Mouse (Mus musculus) layer of hippocampus, adult 2 months (tissue): ENCODE data around the gene Med21. TPM values are rescaled to one million over a fixed set of nuclear protein-coding genes. Genes with fewer than 3 reads are reported as not detected.
A peak's percentile ranks its signal among the peaks of the same experiment; 100 is the strongest.

Source experiments
- DNase-seq, 2 experiments: peaks; one replicate each; pipeline ENCODE4 v3.0.0; 2022; ENCODE audit warnings: low spot score in 2 of 2
- H3K27ac ChIP-seq: fragments of 200-600 bp; 2 replicates; pipeline ENCODE4 v1.8.1; 2022
- H3K4me3 ChIP-seq: fragments of 200-600 bp; 2 replicates; pipeline ENCODE4 v1.8.1; 2022; ENCODE audit warnings: mild to moderate bottlenecking
- CTCF ChIP-seq: fragments of 200-600 bp; conservative IDR thresholded peaks from 2 replicates; pipeline ENCODE4 v1.8.1; 2022; ENCODE audit warnings: antibody characterized with exemption, mild to moderate bottlenecking, moderate library complexity
- long read RNA-seq, 2 experiments: library from polyadenylated mRNA; stranded (forward); transcript quantifications; one replicate each; pipeline ENCODE4 v2.0.0; 2021; ENCODE audit warnings: borderline mapping rate in 2 of 2
- total RNA-seq, 2 experiments: library from RNA; stranded (reverse); gene quantifications; 2 replicates each; pipeline ENCODE4 v1.2.3; 2021

Gene Med21
- total RNA-seq, result 10 to 100 TPM; 42.8 to 44.7 TPM
- long read RNA-seq, experiment 1, transcript Med21-201 (4 exons, 814 nt), result major isoform, 17 of 18 reads
- long read RNA-seq, experiment 1, partial matches to known transcripts, result 0 of 18 reads
- long read RNA-seq, experiment 1, other reads (novel, unspliced or antisense), result 1 of 18 reads
- long read RNA-seq, experiment 2, transcript Med21-201 (4 exons, 814 nt), result major isoform, 29 of 33 reads
- long read RNA-seq, experiment 2, partial matches to known transcripts, result 0 of 33 reads
- long read RNA-seq, experiment 2, other reads (novel, unspliced or antisense), result 4 of 33 reads

GRCm38 (mm10) chr6:146642276-146643183 is at the start of gene Med21, which contains the start of gene Tm7sf3:
Gene Med21, plus strand, starts transcription at chr6:146642547.
Gene Tm7sf3, minus strand, starts transcription at chr6:146642824.
- Histone ChIP-seq H3K27ac (peak within 1 kb of the TSS; percentile 87), H3K4me3 (peak within 1 kb of the TSS; percentile 85)
- peak; percentile 98 to 99 for DNase-seq
- TF ChIP-seq CTCF, result peak; percentile 41

- Histone ChIP-seq H3K27ac (no peak overlapping the region), H3K4me3 (no peak overlapping the region)
- no peak for TF ChIP-seq CTCF
- no peak for DNase-seq
Measured at GRCm38 (mm10) chr6:146602601-146603000, 39.7 kb upstream of the Med21 start.

GRCm38 (mm10) chr6:146603651-146604050 is 38.7 kb upstream of the Med21 start:
- DNase-seq, result no peak
- no peak overlapping the region for H3K4me3 ChIP-seq
- peak; percentile 28 for TF ChIP-seq CTCF
- H3K27ac ChIP-seq, result no peak overlapping the region

- DNase-seq, result no peak
- no peak for TF ChIP-seq CTCF
- no peak overlapping the region for H3K4me3 ChIP-seq
- no peak overlapping the region for H3K27ac ChIP-seq
Measured at GRCm38 (mm10) chr6:146611385-146611784, 31.0 kb upstream of the Med21 start.

DNA sequence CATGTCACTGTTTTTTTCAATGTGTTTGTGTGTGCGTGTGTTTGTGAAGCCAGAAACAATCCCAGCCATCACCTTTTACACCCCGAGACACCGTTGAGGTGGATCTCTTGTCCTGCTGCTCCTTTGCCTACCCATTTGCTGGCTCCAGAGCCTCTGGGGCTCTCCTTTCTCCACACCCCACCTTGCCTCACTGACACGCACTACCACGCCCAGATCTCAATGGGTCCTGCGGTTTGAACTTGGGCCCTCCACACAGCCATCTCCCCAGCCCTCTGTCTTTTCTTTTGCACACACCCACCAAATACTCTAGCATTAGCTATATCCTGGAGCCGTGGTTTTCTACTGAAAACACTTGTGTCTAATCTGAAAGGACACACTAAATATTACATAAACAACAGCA is 30.4 kb upstream of the Med21 start:
- H3K27ac ChIP-seq, result no peak overlapping the region
- H3K4me3 ChIP-seq, result no peak overlapping the region
- no peak for TF ChIP-seq CTCF
- DNase-seq, result no peak

GRCm38 (mm10) chr6:146612736-146613135 is 29.6 kb upstream of the Med21 start:
- no peak for TF ChIP-seq CTCF
- no peak for DNase-seq
- Histone ChIP-seq H3K4me3 (no peak overlapping the region), H3K27ac (no peak overlapping the region)

DNA sequence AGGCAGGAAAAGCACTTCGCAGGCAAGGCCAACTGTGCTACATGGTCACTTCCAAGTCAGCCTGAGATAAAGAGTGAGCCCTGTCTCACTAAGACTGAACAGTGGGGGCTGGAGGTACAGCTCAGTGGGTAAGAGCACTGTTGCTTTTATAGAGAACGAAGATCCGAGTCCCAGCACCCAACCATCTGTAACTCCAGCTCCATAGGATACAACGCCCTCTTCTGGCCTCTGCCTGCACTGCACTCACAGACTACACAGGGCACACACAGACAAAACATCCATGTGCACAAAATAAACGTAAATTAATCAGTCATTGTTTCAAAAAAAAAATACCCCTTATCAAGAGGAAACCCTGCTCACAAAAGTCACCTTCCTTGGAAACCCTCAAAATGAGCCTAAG is 28.4 kb upstream of the Med21 start:
- TF ChIP-seq CTCF, result peak; percentile 48
- Histone ChIP-seq H3K27ac (no peak overlapping the region), H3K4me3 (no peak overlapping the region)
- no peak for DNase-seq

- TF ChIP-seq CTCF, result no peak
- H3K4me3 ChIP-seq, result no peak overlapping the region
- DNase-seq, result no peak
Measured at GRCm38 (mm10) chr6:146614541-146614940, 27.8 kb upstream of the Med21 start.

DNA sequence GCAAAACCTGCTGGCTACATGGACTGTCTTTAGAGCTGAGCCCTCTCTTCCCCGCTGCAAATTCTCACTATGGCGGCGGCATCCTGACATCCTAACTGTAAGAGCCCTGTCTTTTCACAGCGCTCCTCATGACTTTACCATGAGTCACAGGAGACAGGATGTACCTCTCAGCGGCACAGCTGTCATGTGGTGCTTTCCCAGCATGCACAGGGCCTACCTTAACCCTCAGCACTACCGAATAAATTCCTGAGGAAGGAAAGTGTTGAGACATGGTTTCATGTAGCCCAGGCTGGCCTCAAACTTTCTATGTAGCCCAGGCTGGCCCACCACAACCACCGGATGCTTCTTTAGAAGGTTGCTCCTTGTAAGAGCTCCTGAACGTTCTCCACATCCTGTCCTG is 26.5 kb upstream of the Med21 start:
- H3K27ac ChIP-seq, result no peak overlapping the region
- no peak overlapping the region for H3K4me3 ChIP-seq
- DNase-seq, result no peak
- no peak for TF ChIP-seq CTCF

More at GRCm38 (mm10) chr6:146614541-146614940, 27.8 kb upstream of the Med21 start:
- no peak overlapping the region for H3K27ac ChIP-seq

DNA sequence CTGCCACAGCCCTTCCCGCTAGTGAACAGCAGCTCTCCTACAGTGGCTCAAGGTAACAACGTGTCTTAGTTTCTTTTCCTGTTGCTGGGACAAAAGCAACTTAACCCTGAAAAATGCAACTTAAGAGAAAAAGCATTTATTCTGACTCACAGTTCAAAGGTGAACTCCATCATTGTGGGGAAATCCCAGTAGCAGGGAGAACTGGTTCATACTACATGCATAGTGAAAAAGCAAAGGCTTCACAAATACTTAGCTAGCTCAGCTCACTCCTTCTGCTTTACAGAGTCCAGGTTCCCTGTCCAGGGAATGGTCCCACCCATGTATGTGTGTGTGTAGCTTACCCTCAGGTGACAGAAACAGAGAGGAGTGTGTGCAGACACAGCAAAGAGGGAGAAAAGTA is 25.7 kb upstream of the Med21 start:
- no peak for DNase-seq
- Histone ChIP-seq H3K27ac (no peak overlapping the region), H3K4me3 (no peak overlapping the region)
- TF ChIP-seq CTCF, result no peak

GRCm38 (mm10) chr6:146628123-146628522 is 14.2 kb upstream of the Med21 start:
- no peak overlapping the region for H3K4me3 ChIP-seq
- DNase-seq, result no peak
- H3K27ac ChIP-seq, result no peak overlapping the region
- TF ChIP-seq CTCF, result no peak

- TF ChIP-seq CTCF, result no peak
- Histone ChIP-seq H3K4me3 (no peak overlapping the region), H3K27ac (no peak overlapping the region)
- no peak for DNase-seq
Measured at GRCm38 (mm10) chr6:146629781-146630756, 12.3 kb upstream of the Med21 start.

DNA sequence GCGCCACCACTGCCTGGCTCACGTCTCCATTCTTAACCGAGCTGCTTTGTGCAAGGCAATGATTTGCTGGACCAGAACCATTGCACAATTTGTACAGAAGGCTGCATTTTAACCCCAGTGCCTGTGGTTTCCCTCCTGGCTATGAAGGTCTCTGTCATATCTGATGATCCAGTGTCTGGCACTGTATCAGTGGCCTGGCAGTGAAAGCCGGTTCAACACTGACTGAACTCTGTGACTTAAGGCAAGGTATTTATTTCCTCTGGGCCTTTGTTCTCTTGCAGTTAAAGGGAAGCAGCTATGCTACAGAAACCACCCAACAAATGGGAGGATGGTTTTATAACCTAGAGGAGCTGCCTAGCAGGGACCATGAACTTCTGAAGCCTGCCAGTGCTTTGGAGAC is 11.4 kb upstream of the Med21 start:
- Histone ChIP-seq H3K27ac (no peak overlapping the region), H3K4me3 (no peak overlapping the region)
- no peak for DNase-seq
- TF ChIP-seq CTCF, result no peak
